Mouse (Mus musculus): Measurements from ENCODE around the gene Slc35c1.

The Slc35c1 gene

GRCm38 (mm10) chr2:92459921-92460707, at the start of gene Slc35c1:
Gene Slc35c1, minus strand, starts transcription at chr2:92460538.
- DNase-seq (ENCODE audit: low spot score in 2 of 2) = peak in 1 of 2 experiments; percentile 28

GRCm38 (mm10) chr2:92505291-92505690, 45.0 kb upstream of the Slc35c1 start:
- DNase-seq (ENCODE audit: low spot score in 2 of 2) = no peak

- no peak for DNase-seq (ENCODE audit: low spot score in 2 of 2)
These were observed 43.1 kb upstream of the Slc35c1 start for GRCm38 (mm10) chr2:92503421-92503820.

- DNase-seq (ENCODE audit: low spot score in 2 of 2) = peak; percentile 47 to 69
These were observed 39.5 kb upstream of the Slc35c1 start for GRCm38 (mm10) chr2:92499701-92500322.

- no peak for DNase-seq (ENCODE audit: low spot score in 2 of 2)
These were observed 36.8 kb upstream of the Slc35c1 start for GRCm38 (mm10) chr2:92497112-92497511.

- no peak for DNase-seq (ENCODE audit: low spot score in 2 of 2)
These were observed 36.3 kb upstream of the Slc35c1 start for GRCm38 (mm10) chr2:92496681-92497080.

- DNase-seq (ENCODE audit: low spot score in 2 of 2) = no peak
These were observed 34.6 kb upstream of the Slc35c1 start for GRCm38 (mm10) chr2:92494956-92495355.

- DNase-seq (ENCODE audit: low spot score in 2 of 2) = no peak
These were observed 34.1 kb upstream of the Slc35c1 start for GRCm38 (mm10) chr2:92494423-92494822.

- DNase-seq (ENCODE audit: low spot score in 2 of 2) = no peak
These were observed 33.5 kb upstream of the Slc35c1 start for GRCm38 (mm10) chr2:92493656-92494390.

GRCm38 (mm10) chr2:92491950-92492501, 31.7 kb upstream of the Slc35c1 start:
- peak in 1 of 2 experiments; percentile 40 for DNase-seq (ENCODE audit: low spot score in 2 of 2)

GRCm38 (mm10) chr2:92490541-92490940, 30.2 kb upstream of the Slc35c1 start:
- no peak for DNase-seq (ENCODE audit: low spot score in 2 of 2)

- DNase-seq (ENCODE audit: low spot score in 2 of 2) = no peak
These were observed 27.5 kb upstream of the Slc35c1 start for GRCm38 (mm10) chr2:92487791-92488190.

- DNase-seq (ENCODE audit: low spot score in 2 of 2) = no peak
These were observed 26.6 kb upstream of the Slc35c1 start for GRCm38 (mm10) chr2:92486911-92487310.

GRCm38 (mm10) chr2:92486403-92486802, 26.1 kb upstream of the Slc35c1 start:
- DNase-seq (ENCODE audit: low spot score in 2 of 2) = peak; percentile 87

- peak; percentile 79 to 84 for DNase-seq (ENCODE audit: low spot score in 2 of 2)
These were observed 25.4 kb upstream of the Slc35c1 start for GRCm38 (mm10) chr2:92485640-92486295.

GRCm38 (mm10) chr2:92484256-92485025, 24.1 kb upstream of the Slc35c1 start:
- DNase-seq (ENCODE audit: low spot score in 2 of 2) = peak in 1 of 2 experiments; percentile 54

GRCm38 (mm10) chr2:92483505-92483904, 23.2 kb upstream of the Slc35c1 start:
- no peak for DNase-seq (ENCODE audit: low spot score in 2 of 2)

- no peak for DNase-seq (ENCODE audit: low spot score in 2 of 2)
These were observed 22.2 kb upstream of the Slc35c1 start for GRCm38 (mm10) chr2:92482551-92482950.

GRCm38 (mm10) chr2:92478313-92478688, 18.0 kb upstream of the Slc35c1 start:
- DNase-seq (ENCODE audit: low spot score in 2 of 2) = no peak

- DNase-seq (ENCODE audit: low spot score in 2 of 2) = no peak
These were observed 17.5 kb upstream of the Slc35c1 start for GRCm38 (mm10) chr2:92477672-92478312.
